Mouse (Mus musculus): ENCODE data around the gene Samd4. TPM values are rescaled to one million over a fixed set of nuclear protein-coding genes. Genes with fewer than 3 reads are reported as not detected.
A peak's percentile ranks its signal among the peaks of the same experiment; 100 is the strongest.

Samd4 gene
- polyA plus RNA-seq, 1 experiment from 2014 or later: 16.1 TPM

- Histone ChIP-seq H3K27ac (ENCODE audit: low read length) (no peak overlapping the region), H3K9ac (ENCODE audit: low read length) (no peak overlapping the region), H3K9me3 (replicated peaks; ENCODE audit: control insufficient read depth, low read length) (no peaks in the 10 kb centered on the region), H3K4me1 (ENCODE audit: control insufficient read depth, insufficient read depth, low read length) (peaks cover 32% of the 10 kb centered on the region), H3K4me2 (ENCODE audit: low read depth, low read length) (no peak overlapping the region), H3K36me3 (ENCODE audit: control insufficient read depth, insufficient read depth) (no peaks in the 10 kb centered on the region), H3K4me3 (ENCODE audit: low read length) (no peak overlapping the region), H3K27me3 (ENCODE audit: control insufficient read depth, insufficient read depth, low read length) (no peaks in the 10 kb centered on the region)
- ATAC-seq (replicated peaks; ENCODE audit: extremely low read depth, insufficient read depth, low FRiP score): no peak
- WGBS: 82% methylated on average over 5 of the region's 5 CpGs
Observed at GRCm38 (mm10) chr14:46917136-46917535, 34.5 kb downstream of the Samd4 start.

DNA sequence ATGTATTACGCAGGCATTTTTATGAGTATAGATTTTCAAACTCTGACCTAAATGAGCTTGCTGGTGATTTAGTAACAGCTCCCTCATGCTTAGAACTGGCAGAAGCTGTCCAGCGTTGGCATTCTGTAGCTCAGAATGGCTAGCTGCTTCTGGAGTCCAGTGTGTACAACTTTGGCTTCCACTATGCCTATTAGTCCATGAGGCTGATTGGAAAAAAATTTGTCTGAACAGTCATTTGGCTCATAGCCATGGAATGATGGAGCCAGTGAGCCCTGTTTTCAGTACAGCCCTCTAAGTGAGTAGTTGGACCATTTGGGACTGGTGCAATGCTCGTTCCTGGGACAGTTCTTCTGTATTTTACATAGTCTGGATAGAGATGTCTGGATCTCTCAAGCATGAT, 34.9 kb downstream of the Samd4 start:
- H3K27ac ChIP-seq (ENCODE audit: low read length): no peak overlapping the region
- H3K4me2 ChIP-seq (ENCODE audit: low read depth, low read length): no peak overlapping the region
- no peak for ATAC-seq (replicated peaks; ENCODE audit: extremely low read depth, insufficient read depth, low FRiP score)
- H3K36me3 ChIP-seq (ENCODE audit: control insufficient read depth, insufficient read depth): no peaks in the 10 kb centered on the region
- no peaks in the 10 kb centered on the region for H3K27me3 ChIP-seq (ENCODE audit: control insufficient read depth, insufficient read depth, low read length)
- WGBS: 78% methylated on average over 3 of the region's 3 CpGs
- H3K4me3 ChIP-seq (ENCODE audit: low read length): no peak overlapping the region
- peaks cover 35% of the 10 kb centered on the region for H3K4me1 ChIP-seq (ENCODE audit: control insufficient read depth, insufficient read depth, low read length)
- H3K9ac ChIP-seq (ENCODE audit: low read length): no peak overlapping the region
- H3K9me3 ChIP-seq (replicated peaks; ENCODE audit: control insufficient read depth, low read length): no peaks in the 10 kb centered on the region

DNA sequence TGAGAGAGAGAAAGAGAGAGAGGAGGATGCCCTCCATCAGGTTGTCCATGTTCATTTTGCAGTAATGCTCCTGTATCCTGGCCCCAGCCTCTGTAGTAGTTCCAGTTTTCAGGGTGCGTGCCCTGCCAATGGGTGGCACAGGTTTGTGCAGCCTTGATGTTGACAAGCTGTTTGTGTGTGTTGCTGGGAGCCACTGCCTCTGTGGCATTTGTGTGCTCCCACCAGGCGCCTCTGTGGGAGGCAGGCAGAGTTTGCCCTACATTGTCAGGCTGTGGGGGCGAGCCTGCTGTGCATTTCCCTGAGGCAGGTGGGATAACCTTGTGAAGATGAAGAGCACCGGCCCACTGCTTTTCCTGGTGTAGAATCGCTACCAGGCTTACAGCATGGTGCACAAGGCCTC, 37.8 kb downstream of the Samd4 start:
- Histone ChIP-seq H3K9ac (ENCODE audit: low read length) (0 out of 2 replicates have a peak overlapping the region, but pooled peaks have one; percentile 9), H3K9me3 (replicated peaks; ENCODE audit: control insufficient read depth, low read length) (no peaks in the 10 kb centered on the region), H3K27ac (ENCODE audit: low read length) (peak overlapping the region; percentile 19; the same call in 1 of the 2 replicates), H3K36me3 (ENCODE audit: control insufficient read depth, insufficient read depth) (no peaks in the 10 kb centered on the region), H3K4me1 (ENCODE audit: control insufficient read depth, insufficient read depth, low read length) (peaks cover 48% of the 10 kb centered on the region), H3K4me3 (ENCODE audit: low read length) (no peak overlapping the region), H3K27me3 (ENCODE audit: control insufficient read depth, insufficient read depth, low read length) (no peaks in the 10 kb centered on the region), H3K4me2 (ENCODE audit: low read depth, low read length) (no peak overlapping the region)
- ATAC-seq (replicated peaks; ENCODE audit: extremely low read depth, insufficient read depth, low FRiP score): no peak
- WGBS: 72% methylated on average over 5 of the region's 5 CpGs

GRCm38 (mm10) chr14:46921178-46921975, 38.7 kb downstream of the Samd4 start:
- 53% methylated on average over 9 of the region's 9 CpGs for WGBS

DNA sequence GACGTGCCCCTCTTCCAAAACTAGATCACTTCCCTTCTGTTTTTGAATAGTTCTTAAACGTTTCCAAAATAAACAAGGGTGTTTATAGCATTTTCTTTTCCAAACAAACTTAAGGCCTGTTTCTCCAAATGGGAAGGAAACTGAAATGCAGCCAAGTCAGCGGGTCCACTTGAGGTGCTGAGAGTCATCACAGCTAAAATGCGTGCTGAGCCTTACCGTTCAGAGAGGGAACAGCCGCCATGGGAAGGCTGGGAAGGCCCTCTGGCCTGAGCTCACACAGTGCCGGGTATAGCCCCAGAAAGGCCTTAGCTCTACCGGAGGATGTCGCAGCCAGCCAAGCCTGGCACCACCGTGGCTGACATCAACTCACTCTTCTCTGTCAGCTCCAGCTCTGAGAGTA, 41.3 kb downstream of the Samd4 start:
- H3K27me3 ChIP-seq (ENCODE audit: control insufficient read depth, insufficient read depth, low read length): no peaks in the 10 kb centered on the region
- H3K36me3 ChIP-seq (ENCODE audit: control insufficient read depth, insufficient read depth): peaks cover 3% of the 10 kb centered on the region; the same call in 1 of the 2 replicates
- no peak overlapping the region for H3K4me2 ChIP-seq (ENCODE audit: low read depth, low read length)
- no peak overlapping the region for H3K4me3 ChIP-seq (ENCODE audit: low read length)
- H3K9me3 ChIP-seq (replicated peaks; ENCODE audit: control insufficient read depth, low read length): no peaks in the 10 kb centered on the region
- 29% methylated on average over 10 of the region's 10 CpGs for WGBS
- peak; percentile 53; the same call in 1 of the 2 replicates for ATAC-seq (replicated peaks; ENCODE audit: extremely low read depth, insufficient read depth, low FRiP score)
- H3K4me1 ChIP-seq (ENCODE audit: control insufficient read depth, insufficient read depth, low read length): peaks cover 40% of the 10 kb centered on the region
- H3K9ac ChIP-seq (ENCODE audit: low read length): no peak overlapping the region
- H3K27ac ChIP-seq (ENCODE audit: low read length): peak overlapping the region; percentile 71

More at GRCm38 (mm10) chr14:46921178-46921975, 38.7 kb downstream of the Samd4 start:
- Histone ChIP-seq H3K9me3 (replicated peaks; ENCODE audit: control insufficient read depth, low read length) (no peaks in the 10 kb centered on the region), H3K4me3 (ENCODE audit: low read length) (no peak overlapping the region), H3K36me3 (ENCODE audit: control insufficient read depth, insufficient read depth) (no peaks in the 10 kb centered on the region; the same call in 1 of the 2 replicates), H3K27ac (ENCODE audit: low read length) (no peak overlapping the region), H3K4me1 (ENCODE audit: control insufficient read depth, insufficient read depth, low read length) (peaks cover 45% of the 10 kb centered on the region), H3K9ac (ENCODE audit: low read length) (no peak overlapping the region), H3K27me3 (ENCODE audit: control insufficient read depth, insufficient read depth, low read length) (no peaks in the 10 kb centered on the region), H3K4me2 (ENCODE audit: low read depth, low read length) (no peak overlapping the region)
- no peak; the same call in 1 of the 2 replicates for ATAC-seq (replicated peaks; ENCODE audit: extremely low read depth, insufficient read depth, low FRiP score)

DNA sequence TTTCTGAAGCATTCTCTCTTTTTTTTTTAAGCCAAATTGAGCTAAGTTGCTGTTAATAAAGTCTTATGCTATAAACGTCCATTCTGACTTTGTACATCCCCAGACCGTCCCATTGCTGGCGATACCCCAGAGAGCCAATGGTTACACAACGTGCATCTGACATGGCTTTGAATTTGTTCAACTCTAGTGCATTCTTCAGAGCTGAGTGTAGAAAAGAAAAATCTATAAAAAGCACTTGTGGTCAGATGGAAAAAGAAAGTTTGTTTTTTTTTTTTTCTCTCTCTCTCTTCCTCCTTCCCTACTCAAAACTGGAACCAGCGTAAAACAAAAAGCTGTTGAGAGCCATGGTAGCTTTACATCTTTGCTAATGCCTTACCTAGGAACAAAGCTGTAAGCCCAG, 41.8 kb downstream of the Samd4 start:
- Histone ChIP-seq H3K27me3 (ENCODE audit: control insufficient read depth, insufficient read depth, low read length) (no peaks in the 10 kb centered on the region), H3K4me2 (ENCODE audit: low read depth, low read length) (no peak overlapping the region; the same call in 1 of the 2 replicates), H3K4me1 (ENCODE audit: control insufficient read depth, insufficient read depth, low read length) (peaks cover 40% of the 10 kb centered on the region), H3K9ac (ENCODE audit: low read length) (no peak overlapping the region), H3K27ac (ENCODE audit: low read length) (no peak overlapping the region), H3K36me3 (ENCODE audit: control insufficient read depth, insufficient read depth) (peaks cover 3% of the 10 kb centered on the region; the same call in 1 of the 2 replicates), H3K9me3 (replicated peaks; ENCODE audit: control insufficient read depth, low read length) (no peaks in the 10 kb centered on the region), H3K4me3 (ENCODE audit: low read length) (no peak overlapping the region)
- 72% methylated on average over 5 of the region's 5 CpGs for WGBS
- no peak for ATAC-seq (replicated peaks; ENCODE audit: extremely low read depth, insufficient read depth, low FRiP score)

DNA sequence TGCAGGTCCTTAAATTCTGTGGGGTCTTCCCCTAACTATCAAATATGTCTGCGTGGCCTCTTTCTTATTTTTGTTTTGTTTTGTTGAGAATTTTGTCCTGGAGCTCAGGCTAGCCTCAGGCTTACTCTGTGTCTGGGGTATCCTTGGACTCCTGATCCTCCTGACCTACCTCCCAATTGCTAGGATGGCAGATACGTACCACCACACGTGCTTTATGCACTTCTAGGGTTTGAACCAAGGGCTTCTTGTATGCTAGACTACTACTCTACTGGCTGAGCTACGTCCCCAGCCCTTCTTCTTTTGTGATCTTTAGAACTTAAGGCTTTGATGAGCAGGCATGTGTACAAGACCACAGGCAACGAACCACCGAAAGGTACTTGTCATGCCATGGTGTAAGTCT, 45.9 kb downstream of the Samd4 start:
- Histone ChIP-seq H3K4me3 (ENCODE audit: low read length) (no peak overlapping the region), H3K27me3 (ENCODE audit: control insufficient read depth, insufficient read depth, low read length) (no peaks in the 10 kb centered on the region), H3K27ac (ENCODE audit: low read length) (no peak overlapping the region), H3K4me1 (ENCODE audit: control insufficient read depth, insufficient read depth, low read length) (peaks cover 30% of the 10 kb centered on the region), H3K9ac (ENCODE audit: low read length) (no peak overlapping the region), H3K36me3 (ENCODE audit: control insufficient read depth, insufficient read depth) (peaks cover 3% of the 10 kb centered on the region; the same call in 1 of the 2 replicates), H3K4me2 (ENCODE audit: low read depth, low read length) (no peak overlapping the region), H3K9me3 (replicated peaks; ENCODE audit: control insufficient read depth, low read length) (no peaks in the 10 kb centered on the region)
- 91% methylated on average over 6 of the region's 6 CpGs for WGBS
- no peak for ATAC-seq (replicated peaks; ENCODE audit: extremely low read depth, insufficient read depth, low FRiP score)

GRCm38 (mm10) chr14:46932121-46932520, 49.5 kb downstream of the Samd4 start:
- peaks cover 27% of the 10 kb centered on the region for H3K4me1 ChIP-seq (ENCODE audit: control insufficient read depth, insufficient read depth, low read length)
- H3K27ac ChIP-seq (ENCODE audit: low read length): 0 out of 2 replicates have a peak overlapping the region, but pooled peaks have one; percentile 29
- H3K9me3 ChIP-seq (replicated peaks; ENCODE audit: control insufficient read depth, low read length): no peaks in the 10 kb centered on the region
- no peaks in the 10 kb centered on the region for H3K27me3 ChIP-seq (ENCODE audit: control insufficient read depth, insufficient read depth, low read length)
- WGBS: 79% methylated on average over 13 of the region's 13 CpGs
- ATAC-seq (replicated peaks; ENCODE audit: extremely low read depth, insufficient read depth, low FRiP score): no peak
- no peak overlapping the region for H3K4me2 ChIP-seq (ENCODE audit: low read depth, low read length)
- no peak overlapping the region for H3K9ac ChIP-seq (ENCODE audit: low read length)
- H3K36me3 ChIP-seq (ENCODE audit: control insufficient read depth, insufficient read depth): no peaks in the 10 kb centered on the region
- no peak overlapping the region for H3K4me3 ChIP-seq (ENCODE audit: low read length)

DNA sequence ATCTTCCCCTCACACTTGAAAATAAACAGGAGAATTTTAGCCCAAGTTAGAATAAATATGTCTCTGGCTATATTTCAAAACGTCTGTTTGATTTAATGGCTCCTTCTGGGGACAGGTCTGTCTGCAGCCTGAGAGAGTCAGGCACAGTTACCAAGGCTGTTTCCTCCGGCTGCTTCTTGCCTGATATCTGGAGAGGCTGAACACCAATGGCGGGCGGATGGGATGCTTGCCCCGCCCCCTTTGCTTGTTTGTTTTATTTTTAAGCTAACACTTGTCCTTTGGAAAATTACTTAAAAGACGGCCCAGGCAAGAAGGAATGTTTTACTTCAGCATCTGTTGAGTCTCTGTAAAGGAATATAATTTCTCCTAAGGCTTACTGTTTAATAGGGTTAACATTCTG, 50.1 kb downstream of the Samd4 start:
- Histone ChIP-seq H3K9ac (ENCODE audit: low read length) (no peak overlapping the region), H3K36me3 (ENCODE audit: control insufficient read depth, insufficient read depth) (no peaks in the 10 kb centered on the region), H3K4me2 (ENCODE audit: low read depth, low read length) (no peak overlapping the region), H3K4me1 (ENCODE audit: control insufficient read depth, insufficient read depth, low read length) (peaks cover 27% of the 10 kb centered on the region), H3K4me3 (ENCODE audit: low read length) (no peak overlapping the region), H3K27me3 (ENCODE audit: control insufficient read depth, insufficient read depth, low read length) (no peaks in the 10 kb centered on the region), H3K27ac (ENCODE audit: low read length) (0 out of 2 replicates have a peak overlapping the region, but pooled peaks have one; percentile 29), H3K9me3 (replicated peaks; ENCODE audit: control insufficient read depth, low read length) (no peaks in the 10 kb centered on the region)
- ATAC-seq (replicated peaks; ENCODE audit: extremely low read depth, insufficient read depth, low FRiP score): no peak
- 22% methylated on average over 6 of the region's 6 CpGs for WGBS
